Mouse (Mus musculus): ENCODE results near the gene Prpf8.

GRCm38 (mm10) chr11:75540209-75540608 is 53.6 kb downstream of the Prpf8 start:
- no peak for TF ChIP-seq CTCF (IDR thresholded peaks at IDR 0.05)
- no peak for TF ChIP-seq POLR2A (IDR thresholded peaks at IDR 0.05; ENCODE audit: insufficient read depth, low read depth, low read length)
- no peak for TF ChIP-seq EP300 (IDR thresholded peaks at IDR 0.05; ENCODE audit: insufficient read depth, low read depth, low read length)
